Mouse (Mus musculus) duodenum, adult 2 months (tissue): ENCODE results near the gene Hexim1. TPM values are rescaled to one million over a fixed set of nuclear protein-coding genes. Genes with fewer than 3 reads are reported as not detected.

Source experiments
- polyA plus RNA-seq: library from polyadenylated mRNA; depleted of rRNA; stranded (reverse); fragments of >200 nt; gene quantifications from 2 replicates; pipeline ENCODE4 v1.2.3, GENCODE M21; 2012; ENCODE audit warnings: low replicate concordance; rRNA removed

Gene Hexim1
- 6.7 and 9.3 TPM in 2 replicates for polyA plus RNA-seq

DNA sequence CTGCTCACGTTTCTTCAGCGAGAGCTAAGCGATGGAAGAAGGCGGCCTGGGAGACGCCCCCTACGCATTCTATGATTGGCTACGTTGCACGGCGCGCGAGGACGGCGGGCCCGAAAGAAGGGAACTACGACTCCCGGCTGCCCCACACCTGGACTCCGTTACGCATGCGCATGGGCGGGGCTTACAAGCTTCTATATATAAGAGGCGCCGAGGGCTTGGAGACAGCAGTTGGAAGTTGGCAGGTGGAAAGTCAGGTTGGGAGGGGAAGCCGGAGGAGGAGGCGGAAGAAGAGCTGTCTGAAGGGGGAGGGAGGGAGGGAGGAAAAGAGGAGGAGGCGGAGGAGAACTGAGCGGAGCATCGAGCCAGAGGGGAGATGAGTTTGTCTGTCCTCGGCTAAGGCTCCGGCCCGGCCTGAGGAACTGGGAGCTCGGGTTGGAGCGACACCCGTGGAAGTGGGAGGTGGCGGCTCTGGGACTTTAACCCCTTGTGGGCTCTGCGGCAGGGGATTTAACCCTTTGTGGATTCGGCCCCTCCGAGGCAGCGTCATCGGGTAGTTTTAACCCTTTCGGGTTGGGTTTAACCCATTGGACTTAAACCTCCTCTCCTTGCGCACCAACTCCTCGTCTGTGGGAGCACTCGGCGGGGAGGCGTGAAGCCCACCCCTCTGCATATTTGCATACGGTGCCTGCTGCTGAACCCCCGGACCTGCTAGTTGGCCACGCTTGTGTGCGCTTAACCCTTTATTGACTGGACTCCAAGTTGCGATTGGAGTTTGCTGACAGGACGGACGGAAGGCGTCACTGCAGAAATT lies at the start of gene Hexim1:
TSS of gene Hexim1 (plus strand) at position 224 of the 811 bp plus-strand sequence.

GRCm38 (mm10) chr11:103101481-103101865 lies 14.6 kb upstream of the Hexim1 start, which contains the start of the genes Plcd3 and Acbd4:
Gene Plcd3, minus strand, starts transcription at chr11:103101658.
Gene Acbd4, plus strand, starts transcription at chr11:103101682.

GRCm38 (mm10) chr11:103131701-103132575 lies 15.9 kb downstream of the Hexim1 start, which contains the start of gene Hexim2:
Gene Hexim2, plus strand, starts transcription at chr11:103132429.

Other genes with a start within 250 kb of the Hexim1 start
- 109 and 119 TPM in 2 replicates for gene Eftud2, start 235.2 kb upstream of the Hexim1 start, polyA plus RNA-seq
- gene Ccdc103, start 235.0 kb upstream of the Hexim1 start, polyA plus RNA-seq = not detected in 2 replicates
- not detected in 2 replicates for gene Fam187a, start 231.1 kb upstream of the Hexim1 start, polyA plus RNA-seq
- gene Gfap, start 215.3 kb upstream of the Hexim1 start, polyA plus RNA-seq = 0.30 and 0.81 TPM in 2 replicates
- 3.2 and 4.7 TPM in 2 replicates for gene Kif18b, start 191.1 kb upstream of the Hexim1 start, polyA plus RNA-seq
- 0.40 and 0.77 TPM in 2 replicates for gene C1ql1, start 169.5 kb upstream of the Hexim1 start, polyA plus RNA-seq
- gene Nmt1, start 88.0 kb upstream of the Hexim1 start, polyA plus RNA-seq = 18.1 and 18.6 TPM in 2 replicates
- gene Dcakd, start 87.9 kb upstream of the Hexim1 start, polyA plus RNA-seq = 51.3 and 51.6 TPM in 2 replicates
- gene Plcd3, start 14.6 kb upstream of the Hexim1 start, polyA plus RNA-seq = 5.3 and 6.8 TPM in 2 replicates
- gene Acbd4, start 14.5 kb upstream of the Hexim1 start, polyA plus RNA-seq = 108 and 223 TPM in 2 replicates
- gene Hexim2, start 16.2 kb downstream of the Hexim1 start, polyA plus RNA-seq = 1.1 and 1.6 TPM in 2 replicates
- 2.8 and 7.3 TPM in 2 replicates for gene Fmnl1, start 54.9 kb downstream of the Hexim1 start, polyA plus RNA-seq
- gene 1700023F06Rik, start 92.3 kb downstream of the Hexim1 start, polyA plus RNA-seq = 1.1 and 1.4 TPM in 2 replicates
- not detected in 2 replicates for gene Spata32, start 102.2 kb downstream of the Hexim1 start, polyA plus RNA-seq
- gene Map3k14, start 151.2 kb downstream of the Hexim1 start, polyA plus RNA-seq = 10.6 and 12.9 TPM in 2 replicates
- 118 and 157 TPM in 2 replicates for gene Arhgap27, start 247.5 kb downstream of the Hexim1 start, polyA plus RNA-seq